Mouse (Mus musculus): ENCODE data around the gene Hoxa6. TPM values are rescaled to one million over a fixed set of nuclear protein-coding genes. Genes with fewer than 3 reads are reported as not detected.

Hoxa6 gene
- total and polyA plus RNA-seq, 3 experiments = 0.16 TPM; not detected in 2

DNA sequence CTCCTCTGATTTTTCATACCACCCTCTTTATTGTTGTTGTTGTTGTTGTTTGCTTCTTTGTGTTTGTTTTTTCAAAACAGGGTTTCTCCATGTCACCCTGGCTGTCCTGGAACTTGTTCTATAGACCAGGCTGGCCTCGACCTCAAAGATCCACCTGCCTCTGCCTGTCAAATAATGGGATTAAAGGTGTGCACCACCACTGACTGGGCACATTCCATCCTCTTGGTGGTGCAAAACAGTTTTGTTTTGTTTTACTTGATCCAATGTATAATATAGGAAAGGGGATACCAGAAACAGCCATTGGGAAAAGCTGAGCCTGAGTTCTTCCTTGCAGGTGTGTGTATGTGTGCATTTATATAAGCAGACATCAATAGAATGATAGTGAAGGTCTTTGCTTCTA is 22.0 kb downstream of the Hoxa6 start:
- Histone ChIP-seq H3K9me3 (replicated peaks) (peaks cover 4% of the 10 kb centered on the region; the same call in 1 of the 2 replicates), H3K27me3 (ENCODE audit: insufficient read depth, low read length) (peaks cover 4% of the 10 kb centered on the region; the same call in 1 of the 2 replicates), H3K4me1 (ENCODE audit: insufficient read depth, low read depth, low read length) (no peaks in the 10 kb centered on the region), H3K36me3 (replicated peaks) (no peaks in the 10 kb centered on the region), H3K4me3 (ENCODE audit: low read depth, low read length) (no peak overlapping the region)
- ATAC-seq (ENCODE audit: extremely low read depth, insufficient number of reproducible peaks, low FRiP score, poor library complexity, severe bottlenecking) (no peak), DNase-seq (ENCODE audit: low spot score) (no peak)
- TF ChIP-seq CTCF (IDR thresholded peaks at IDR 0.05; ENCODE audit: low read depth, low read length) (no peak), GATA1 (IDR thresholded peaks at IDR 0.05; ENCODE audit: borderline replicate concordance, low read length) (no peak), POLR2AphosphoS5 (IDR thresholded peaks at IDR 0.05; ENCODE audit: insufficient replicate concordance, low read depth, low read length) (no peak), GATA2 (IDR thresholded peaks at IDR 0.05; ENCODE audit: borderline replicate concordance, low read depth, low read length) (no peak), TAL1 (conservative IDR thresholded peaks at IDR 0.05; ENCODE audit: low read depth, low read length) (no peak)

DNA sequence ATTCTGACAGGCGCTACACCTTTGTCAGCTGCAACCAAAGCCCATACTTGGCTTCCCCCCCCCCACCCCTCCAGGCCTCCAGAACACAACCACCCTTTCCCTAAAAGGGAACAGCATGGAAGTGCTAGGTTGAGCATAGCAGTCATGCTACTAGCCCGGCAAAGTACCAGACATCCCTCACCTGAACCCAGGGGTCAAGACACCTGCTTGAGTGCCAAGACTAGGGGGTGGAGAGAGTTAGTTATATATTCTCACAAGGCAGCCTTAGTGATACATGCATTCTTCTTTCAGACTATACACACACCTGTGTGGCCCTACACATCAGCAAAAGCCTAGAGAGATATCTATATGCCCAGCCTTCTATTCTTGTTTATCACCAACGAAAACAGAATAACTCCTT is 22.7 kb downstream of the Hoxa6 start:
- H3K9me3 ChIP-seq (replicated peaks) = no peaks in the 10 kb centered on the region
- TF ChIP-seq POLR2AphosphoS5 (IDR thresholded peaks at IDR 0.05; ENCODE audit: insufficient replicate concordance, low read depth, low read length) = no peak
- no peak for TF ChIP-seq GATA2 (IDR thresholded peaks at IDR 0.05; ENCODE audit: borderline replicate concordance, low read depth, low read length)
- TF ChIP-seq CTCF (IDR thresholded peaks at IDR 0.05; ENCODE audit: low read depth, low read length) = no peak
- no peak for TF ChIP-seq GATA1 (IDR thresholded peaks at IDR 0.05; ENCODE audit: borderline replicate concordance, low read length)
- TF ChIP-seq TAL1 (conservative IDR thresholded peaks at IDR 0.05; ENCODE audit: low read depth, low read length) = no peak
- peaks cover 4% of the 10 kb centered on the region; the same call in 1 of the 2 replicates for H3K27me3 ChIP-seq (ENCODE audit: insufficient read depth, low read length)
- ATAC-seq (ENCODE audit: extremely low read depth, insufficient number of reproducible peaks, low FRiP score, poor library complexity, severe bottlenecking) (no peak), DNase-seq (ENCODE audit: low spot score) (no peak)
- H3K4me3 ChIP-seq (ENCODE audit: low read depth, low read length) = no peak overlapping the region
- H3K4me1 ChIP-seq (ENCODE audit: insufficient read depth, low read depth, low read length) = no peaks in the 10 kb centered on the region
- H3K36me3 ChIP-seq (replicated peaks) = no peaks in the 10 kb centered on the region

GRCm38 (mm10) chr6:52185222-52185621 is 23.3 kb downstream of the Hoxa6 start:
- H3K9me3 ChIP-seq (replicated peaks) = no peaks in the 10 kb centered on the region
- TF ChIP-seq POLR2AphosphoS5 (IDR thresholded peaks at IDR 0.05; ENCODE audit: insufficient replicate concordance, low read depth, low read length) = no peak
- no peak for TF ChIP-seq TAL1 (conservative IDR thresholded peaks at IDR 0.05; ENCODE audit: low read depth, low read length)
- no peak for TF ChIP-seq GATA2 (IDR thresholded peaks at IDR 0.05; ENCODE audit: borderline replicate concordance, low read depth, low read length)
- TF ChIP-seq CTCF (IDR thresholded peaks at IDR 0.05; ENCODE audit: low read depth, low read length) = no peak
- TF ChIP-seq GATA1 (IDR thresholded peaks at IDR 0.05; ENCODE audit: borderline replicate concordance, low read length) = no peak
- H3K27me3 ChIP-seq (ENCODE audit: insufficient read depth, low read length) = peaks cover 4% of the 10 kb centered on the region; the same call in 1 of the 2 replicates
- H3K4me1 ChIP-seq (ENCODE audit: insufficient read depth, low read depth, low read length) = no peaks in the 10 kb centered on the region
- ATAC-seq (ENCODE audit: extremely low read depth, insufficient number of reproducible peaks, low FRiP score, poor library complexity, severe bottlenecking) (no peak), DNase-seq (ENCODE audit: low spot score) (no peak)
- H3K36me3 ChIP-seq (replicated peaks) = no peaks in the 10 kb centered on the region
- H3K4me3 ChIP-seq (ENCODE audit: low read depth, low read length) = no peak overlapping the region

DNA sequence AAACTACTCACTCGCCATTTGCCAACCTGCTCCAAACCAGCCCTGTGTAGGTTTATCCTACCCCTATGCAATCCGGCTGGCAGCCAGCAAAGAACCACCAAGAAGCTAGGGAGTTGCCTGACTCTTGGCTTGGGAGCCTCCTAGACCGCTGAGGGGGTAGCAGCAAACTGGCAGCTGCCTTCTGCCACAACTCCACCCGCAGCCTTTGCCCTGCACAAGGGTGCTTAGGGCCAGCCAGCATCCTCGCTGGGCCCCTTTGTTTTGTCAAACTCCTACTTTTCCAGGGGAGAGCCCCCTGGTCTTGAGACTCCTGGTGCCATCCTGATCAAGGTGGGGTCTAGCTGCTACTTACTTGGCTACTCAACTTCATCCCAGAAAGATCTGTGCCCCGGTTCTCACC is 23.9 kb downstream of the Hoxa6 start:
- H3K27me3 ChIP-seq (ENCODE audit: insufficient read depth, low read length) = peaks cover 4% of the 10 kb centered on the region; the same call in 1 of the 2 replicates
- ATAC-seq (ENCODE audit: extremely low read depth, insufficient number of reproducible peaks, low FRiP score, poor library complexity, severe bottlenecking) (no peak), DNase-seq (ENCODE audit: low spot score) (no peak)
- no peaks in the 10 kb centered on the region for H3K9me3 ChIP-seq (replicated peaks)
- no peak overlapping the region for H3K4me3 ChIP-seq (ENCODE audit: low read depth, low read length)
- TF ChIP-seq TAL1 (conservative IDR thresholded peaks at IDR 0.05; ENCODE audit: low read depth, low read length) (no peak), GATA2 (IDR thresholded peaks at IDR 0.05; ENCODE audit: borderline replicate concordance, low read depth, low read length) (no peak), POLR2AphosphoS5 (IDR thresholded peaks at IDR 0.05; ENCODE audit: insufficient replicate concordance, low read depth, low read length) (no peak), GATA1 (IDR thresholded peaks at IDR 0.05; ENCODE audit: borderline replicate concordance, low read length) (no peak), CTCF (IDR thresholded peaks at IDR 0.05; ENCODE audit: low read depth, low read length) (no peak)
- no peaks in the 10 kb centered on the region for H3K36me3 ChIP-seq (replicated peaks)
- no peaks in the 10 kb centered on the region for H3K4me1 ChIP-seq (ENCODE audit: insufficient read depth, low read depth, low read length)

DNA sequence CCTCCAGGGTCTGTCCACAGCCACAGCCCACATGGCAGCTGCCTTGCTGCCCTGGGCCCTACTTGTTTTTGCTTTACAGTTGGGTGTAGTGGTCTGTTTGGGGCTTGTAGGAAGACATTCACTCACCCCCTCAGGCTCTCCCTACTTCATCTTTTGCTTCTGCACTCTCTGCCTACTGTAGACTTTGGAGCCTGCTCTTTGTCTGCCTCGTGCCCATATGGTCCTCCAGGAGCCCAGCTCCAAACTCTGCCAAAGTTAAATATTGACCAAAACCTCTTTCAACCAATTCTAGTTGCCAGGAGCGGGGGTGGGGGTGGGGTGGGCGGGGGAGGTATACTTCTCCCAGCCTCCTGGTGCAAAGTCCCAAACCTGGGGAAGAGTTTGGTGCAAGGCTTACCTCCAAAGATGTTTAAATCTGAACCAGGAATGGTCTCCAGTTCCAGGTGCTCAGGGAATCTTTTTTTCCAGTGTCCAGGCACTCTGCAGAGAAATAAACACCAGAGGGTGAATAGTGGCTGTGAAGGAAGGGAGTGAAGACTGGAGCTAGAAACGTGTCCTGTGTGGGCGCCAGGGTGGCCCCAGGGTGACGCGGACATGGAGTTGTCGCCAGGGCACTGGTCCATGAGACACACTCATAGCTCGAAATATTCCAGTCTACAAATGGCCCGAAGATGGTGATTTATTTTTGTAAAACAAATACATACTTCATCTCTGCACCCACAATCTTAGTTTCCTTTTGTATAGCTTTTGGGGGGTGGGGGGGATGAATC is 25.0 kb downstream of the Hoxa6 start:
- H3K27me3 ChIP-seq (ENCODE audit: insufficient read depth, low read length) = peaks cover 14% of the 10 kb centered on the region

GRCm38 (mm10) chr6:52182793-52183192 is 25.7 kb downstream of the Hoxa6 start:
- H3K27me3 ChIP-seq (ENCODE audit: insufficient read depth, low read length) = peaks cover 19% of the 10 kb centered on the region

More for the DNA sequence above, 25.0 kb downstream of the Hoxa6 start:
- DNase-seq (ENCODE audit: low spot score) (no peak), ATAC-seq (ENCODE audit: extremely low read depth, insufficient number of reproducible peaks, low FRiP score, poor library complexity, severe bottlenecking) (no peak)
- no peaks in the 10 kb centered on the region for H3K9me3 ChIP-seq (replicated peaks)
- no peak overlapping the region for H3K4me3 ChIP-seq (ENCODE audit: low read depth, low read length)
- no peaks in the 10 kb centered on the region for H3K36me3 ChIP-seq (replicated peaks)
- TF ChIP-seq TAL1 (conservative IDR thresholded peaks at IDR 0.05; ENCODE audit: low read depth, low read length) (no peak), POLR2AphosphoS5 (IDR thresholded peaks at IDR 0.05; ENCODE audit: insufficient replicate concordance, low read depth, low read length) (no peak), CTCF (IDR thresholded peaks at IDR 0.05; ENCODE audit: low read depth, low read length) (no peak), GATA2 (IDR thresholded peaks at IDR 0.05; ENCODE audit: borderline replicate concordance, low read depth, low read length) (no peak), GATA1 (IDR thresholded peaks at IDR 0.05; ENCODE audit: borderline replicate concordance, low read length) (no peak)
- H3K4me1 ChIP-seq (ENCODE audit: insufficient read depth, low read depth, low read length) = no peaks in the 10 kb centered on the region

More at GRCm38 (mm10) chr6:52182793-52183192, 25.7 kb downstream of the Hoxa6 start:
- no peaks in the 10 kb centered on the region for H3K9me3 ChIP-seq (replicated peaks)
- no peaks in the 10 kb centered on the region for H3K36me3 ChIP-seq (replicated peaks)
- DNase-seq (ENCODE audit: low spot score) (no peak), ATAC-seq (ENCODE audit: extremely low read depth, insufficient number of reproducible peaks, low FRiP score, poor library complexity, severe bottlenecking) (no peak)
- TF ChIP-seq CTCF (IDR thresholded peaks at IDR 0.05; ENCODE audit: low read depth, low read length) (no peak), GATA1 (IDR thresholded peaks at IDR 0.05; ENCODE audit: borderline replicate concordance, low read length) (no peak), GATA2 (IDR thresholded peaks at IDR 0.05; ENCODE audit: borderline replicate concordance, low read depth, low read length) (no peak), TAL1 (conservative IDR thresholded peaks at IDR 0.05; ENCODE audit: low read depth, low read length) (no peak), POLR2AphosphoS5 (IDR thresholded peaks at IDR 0.05; ENCODE audit: insufficient replicate concordance, low read depth, low read length) (no peak)
- no peaks in the 10 kb centered on the region for H3K4me1 ChIP-seq (ENCODE audit: insufficient read depth, low read depth, low read length)
- no peak overlapping the region for H3K4me3 ChIP-seq (ENCODE audit: low read depth, low read length)
